Mouse (Mus musculus) midbrain, embryonic 14.5 days (tissue): Measurements from ENCODE around the gene Cdk14. TPM values are rescaled to one million over a fixed set of nuclear protein-coding genes. Genes with fewer than 3 reads are reported as not detected.

Experiments used
- ATAC-seq: fragments of 200-750 bp; cut with Nextera tagmentation; 2 replicates; pipeline ENCODE4 v1.8.0; 2017; ENCODE audit warnings: moderate number of reproducible peaks, moderate library complexity; ENCODE audit not compliant: low FRiP score, low TSS enrichment
- DNase-seq: peaks from one replicate; pipeline ENCODE4 v3.0.0-alpha.2; 2015
- H3K27ac ChIP-seq: fragments of 300-500 bp; sonication (generic); replicated peaks from 2 replicates; pipeline ENCODE4 v1.5.1; 2014; ENCODE audit warnings: mild to moderate bottlenecking, low read depth, low read length, moderate library complexity
- H3K27me3 ChIP-seq: fragments of 300-500 bp; sonication (generic); 2 replicates; pipeline ENCODE4 v1.6.1; 2014; ENCODE audit warnings: low read length, control low read depth, mixed read lengths; ENCODE audit not compliant: control insufficient read depth, insufficient read depth
- H3K36me3 ChIP-seq: fragments of 300-500 bp; sonication (generic); 2 replicates; pipeline ENCODE4 v1.6.1; 2014; ENCODE audit warnings: low read length, control low read depth; ENCODE audit not compliant: control insufficient read depth, insufficient read depth
- H3K4me1 ChIP-seq: fragments of 300-500 bp; sonication (generic); 2 replicates; pipeline ENCODE4 v1.6.1; 2014; ENCODE audit warnings: mild to moderate bottlenecking, antibody characterized with exemption, low read length, control low read depth; ENCODE audit not compliant: control insufficient read depth, insufficient read depth
- H3K4me2 ChIP-seq: fragments of 300-500 bp; sonication (generic); 2 replicates; pipeline ENCODE4 v1.6.1; 2014; ENCODE audit warnings: mild to moderate bottlenecking, low read length, moderate library complexity
- H3K4me3 ChIP-seq: fragments of 300-500 bp; sonication (generic); replicated peaks from 2 replicates; pipeline ENCODE4 v1.5.1; 2014; ENCODE audit warnings: low read depth, low read length
- H3K9ac ChIP-seq: fragments of 300-500 bp; sonication (generic); replicated peaks from 2 replicates; pipeline ENCODE4 v1.6.1; 2014; ENCODE audit warnings: mild to moderate bottlenecking, low read length, moderate library complexity
- H3K9me3 ChIP-seq: fragments of 300-500 bp; sonication (generic); 2 replicates; pipeline ENCODE4 v1.6.1; 2016; ENCODE audit warnings: low read length, control low read depth, mixed read lengths; ENCODE audit not compliant: control insufficient read depth
- WGBS: fragments of 180-500 bp; shearing (Covaris S2); extraction: QIAGEN DNeasy Blood & Tissue Kit; methylation state at CpG from one replicate; pipeline ENCODE4 v1.1.7; 2014; 5-methylcytosine and 5-hydroxymethylcytosine counted together
- polyA plus RNA-seq: library from polyadenylated mRNA; unstranded; fragments of >200 nt; fragmentation: Nextera tagmentation; extraction: Ambion mirVana; gene quantifications from 2 replicates; pipeline ENCODE4 v1.2.1, GENCODE M21; 2014

Gene Cdk14
- polyA plus RNA-seq, 1 experiment from 2014 or later = 54.0 TPM

DNA sequence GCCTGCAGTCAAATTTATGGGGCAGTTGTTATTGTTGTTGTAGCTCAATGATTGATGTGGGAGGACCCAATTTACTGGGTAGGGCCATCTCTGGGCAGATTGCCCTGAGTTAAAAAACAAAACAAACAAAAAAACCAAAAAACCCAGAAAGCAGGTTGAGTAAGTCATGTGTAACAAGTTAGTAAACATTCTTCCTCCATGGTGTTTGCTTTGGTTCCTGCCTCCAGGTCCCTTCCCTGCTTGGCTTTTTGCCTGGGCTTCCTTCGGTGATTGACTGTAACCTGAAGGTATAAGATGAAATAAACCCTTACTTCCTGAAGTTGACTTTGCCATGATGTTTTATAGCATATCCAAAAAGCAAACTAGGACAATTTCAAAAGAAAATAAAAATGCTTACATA lies 377.4 kb downstream of the Cdk14 start:
- 94% methylated on average over 1 of the region's 1 CpGs for WGBS
- peaks cover 11% of the 10 kb centered on the region; the same call in 1 of the 2 replicates for H3K4me1 ChIP-seq
- H3K27ac ChIP-seq = no peak overlapping the region
- no peak overlapping the region for H3K4me3 ChIP-seq
- no peaks in the 10 kb centered on the region for H3K36me3 ChIP-seq
- ATAC-seq = no peak
- no peak overlapping the region for H3K4me2 ChIP-seq
- H3K9me3 ChIP-seq = no peaks in the 10 kb centered on the region
- no peaks in the 10 kb centered on the region for H3K27me3 ChIP-seq
- no peak overlapping the region for H3K9ac ChIP-seq
- DNase-seq = no peak

DNA sequence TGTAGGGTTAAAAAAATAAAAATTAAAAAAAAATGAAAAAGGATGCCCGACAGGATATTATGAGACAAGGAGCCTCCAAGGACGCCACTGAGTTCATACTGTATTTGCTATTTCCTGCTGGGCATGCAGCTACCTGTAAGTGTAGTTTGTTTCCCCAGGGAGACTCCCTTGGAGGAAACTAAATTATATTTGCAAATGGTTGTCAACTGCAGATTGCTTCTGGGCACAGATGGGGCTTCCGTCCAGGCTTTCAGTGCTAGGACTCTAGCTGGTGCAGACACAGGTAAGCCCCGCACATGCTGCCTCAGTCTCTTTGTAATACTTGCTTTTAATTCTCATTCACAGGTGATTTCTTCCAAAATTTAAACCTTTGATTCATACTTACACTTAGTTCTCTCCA lies 378.6 kb downstream of the Cdk14 start:
- peak; percentile 58 for DNase-seq
- Histone ChIP-seq H3K27me3 (no peaks in the 10 kb centered on the region), H3K36me3 (no peaks in the 10 kb centered on the region), H3K9ac (no peak overlapping the region), H3K4me1 (peaks cover 11% of the 10 kb centered on the region; the same call in 1 of the 2 replicates), H3K9me3 (no peaks in the 10 kb centered on the region), H3K27ac (no peak overlapping the region), H3K4me3 (no peak overlapping the region), H3K4me2 (no peak overlapping the region)
- 48% methylated on average over 4 of the region's 4 CpGs for WGBS
- ATAC-seq = no peak

DNA sequence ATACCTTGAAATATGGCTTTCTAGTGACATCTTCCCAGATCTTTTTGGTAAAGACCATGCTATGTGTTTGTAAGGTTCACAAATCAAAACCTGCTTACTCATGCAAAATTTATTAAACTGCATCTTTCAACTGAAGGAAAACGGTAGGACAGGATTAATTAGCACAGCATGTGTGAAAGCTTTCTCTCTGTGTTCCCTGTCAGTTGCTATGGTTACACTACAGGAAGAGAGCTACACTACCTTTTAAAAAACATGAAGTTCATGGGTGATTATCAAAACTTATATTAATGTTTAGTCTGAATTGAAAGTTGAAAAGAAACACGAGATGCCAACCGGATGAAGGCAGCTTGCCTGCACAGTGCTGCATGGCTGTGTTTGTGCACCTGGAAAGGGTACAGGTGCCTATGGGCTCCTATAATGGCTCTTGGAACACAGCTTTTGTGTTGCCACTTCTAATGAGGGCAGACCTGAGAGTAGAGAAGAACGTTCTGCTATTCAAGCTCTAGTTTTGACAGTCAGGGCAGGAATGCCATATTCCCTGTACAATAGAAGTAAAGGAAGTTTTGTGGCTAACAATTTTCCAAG lies 380.3 kb downstream of the Cdk14 start:
- no peak overlapping the region for H3K9ac ChIP-seq
- no peak overlapping the region for H3K4me2 ChIP-seq
- H3K27ac ChIP-seq = no peak overlapping the region
- no peak overlapping the region for H3K4me3 ChIP-seq
- H3K4me1 ChIP-seq = peaks cover 11% of the 10 kb centered on the region; the same call in 1 of the 2 replicates
- no peaks in the 10 kb centered on the region for H3K36me3 ChIP-seq
- H3K9me3 ChIP-seq = no peaks in the 10 kb centered on the region
- WGBS = 30% methylated on average over 4 of the region's 4 CpGs
- DNase-seq (peak; percentile 46), ATAC-seq (peak; percentile 27; the same call in 1 of the 2 replicates)
- no peaks in the 10 kb centered on the region for H3K27me3 ChIP-seq

DNA sequence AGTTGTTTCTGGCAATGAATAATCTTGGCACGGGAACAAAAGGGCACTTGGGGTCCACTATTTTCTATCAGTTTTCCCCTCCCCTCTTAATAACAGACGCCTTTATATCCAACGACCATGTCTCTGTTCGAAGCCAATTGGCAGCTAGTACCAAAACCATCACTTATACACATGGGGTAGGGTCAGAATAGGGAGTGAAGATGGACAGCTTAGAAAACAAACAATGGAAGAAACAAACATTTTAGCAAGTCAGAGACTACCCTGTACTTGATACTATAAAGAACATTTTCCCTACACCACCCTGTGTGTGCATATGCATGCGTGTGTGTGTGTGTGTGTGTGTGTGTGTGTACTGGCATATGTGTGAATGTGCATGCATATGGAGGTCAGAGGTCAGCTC lies 386.7 kb downstream of the Cdk14 start:
- peak; percentile 31; the same call in 1 of the 2 replicates for ATAC-seq
- no peaks in the 10 kb centered on the region for H3K36me3 ChIP-seq
- DNase-seq = no peak
- H3K9me3 ChIP-seq = no peaks in the 10 kb centered on the region
- H3K4me3 ChIP-seq = no peak overlapping the region
- 52% methylated on average over 5 of the region's 5 CpGs for WGBS
- H3K27ac ChIP-seq = no peak overlapping the region
- H3K27me3 ChIP-seq = no peaks in the 10 kb centered on the region
- H3K9ac ChIP-seq = no peak overlapping the region
- H3K4me2 ChIP-seq = no peak overlapping the region
- H3K4me1 ChIP-seq = peaks cover 7% of the 10 kb centered on the region; the same call in 1 of the 2 replicates

DNA sequence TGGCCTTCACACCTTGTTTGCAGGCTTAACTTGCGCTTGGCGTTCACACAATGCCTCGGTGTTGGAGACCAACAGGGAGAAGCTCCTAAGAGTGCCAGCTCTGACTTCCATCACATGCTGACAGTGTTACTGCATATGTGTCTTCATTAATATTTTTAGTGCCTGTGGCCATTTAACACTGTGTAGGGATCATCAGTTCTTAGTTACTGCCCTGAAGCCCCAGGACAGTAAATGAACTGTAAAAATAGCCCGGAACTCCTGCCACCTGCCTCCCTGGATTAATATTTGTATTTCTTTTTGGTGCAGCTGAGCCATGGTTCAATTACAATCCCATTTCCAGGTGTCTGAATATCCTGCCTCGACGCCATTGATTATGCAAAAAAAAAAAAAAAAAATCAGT lies 387.3 kb downstream of the Cdk14 start:
- ATAC-seq = peak; percentile 60; the same call in 1 of the 2 replicates
- peak overlapping the region; percentile 64 for H3K27ac ChIP-seq
- no peak overlapping the region for H3K9ac ChIP-seq
- H3K27me3 ChIP-seq = no peaks in the 10 kb centered on the region
- H3K9me3 ChIP-seq = no peaks in the 10 kb centered on the region
- no peaks in the 10 kb centered on the region for H3K36me3 ChIP-seq
- no peak for DNase-seq
- no peak overlapping the region for H3K4me2 ChIP-seq
- H3K4me3 ChIP-seq = no peak overlapping the region
- peaks cover 7% of the 10 kb centered on the region; the same call in 1 of the 2 replicates for H3K4me1 ChIP-seq
- WGBS = 39% methylated on average over 6 of the region's 6 CpGs

DNA sequence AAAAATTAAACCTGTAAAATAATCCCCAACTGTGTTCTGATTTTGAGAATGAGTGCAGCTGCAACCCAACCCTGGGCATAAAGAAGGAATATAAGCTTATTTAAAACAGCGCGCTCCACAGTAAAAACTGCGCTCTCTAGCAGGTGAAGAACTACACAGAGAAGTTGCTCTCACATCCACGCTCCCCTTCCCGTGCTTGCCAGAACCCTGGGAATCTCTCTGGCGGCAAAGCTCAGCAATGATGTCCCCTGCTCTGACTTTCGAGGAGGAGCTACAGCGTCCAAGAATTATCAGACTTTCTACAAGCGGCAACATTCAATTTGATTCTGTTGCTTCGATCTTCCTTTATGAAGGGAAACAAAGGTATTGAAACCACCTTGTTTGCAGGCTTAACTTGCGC lies 387.7 kb downstream of the Cdk14 start:
- no peak overlapping the region for H3K4me2 ChIP-seq
- peaks cover 7% of the 10 kb centered on the region; the same call in 1 of the 2 replicates for H3K4me1 ChIP-seq
- H3K27me3 ChIP-seq = no peaks in the 10 kb centered on the region
- DNase-seq (peak; percentile 48), ATAC-seq (no peak)
- 73% methylated on average over 11 of the region's 11 CpGs for WGBS
- H3K9me3 ChIP-seq = no peaks in the 10 kb centered on the region
- H3K4me3 ChIP-seq = no peak overlapping the region
- H3K36me3 ChIP-seq = no peaks in the 10 kb centered on the region
- peak overlapping the region; percentile 64 for H3K27ac ChIP-seq
- H3K9ac ChIP-seq = no peak overlapping the region

DNA sequence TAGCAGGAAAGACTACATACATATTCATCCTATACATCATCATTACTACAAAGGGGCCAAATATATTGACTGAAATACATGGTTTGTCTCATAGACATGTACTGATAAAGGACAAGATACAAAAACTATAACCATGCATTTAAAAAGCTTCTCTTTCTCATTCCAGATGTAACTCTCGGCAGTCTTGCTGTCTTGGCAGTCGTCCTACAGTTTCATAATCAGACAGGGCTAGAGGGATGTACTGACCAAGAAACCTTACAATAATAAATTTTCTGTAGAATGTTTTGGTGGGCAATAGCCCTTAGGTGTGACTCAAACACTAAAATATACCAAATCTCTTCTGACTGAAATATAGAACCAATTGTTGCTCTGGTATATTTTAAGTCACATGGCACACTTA lies 389.7 kb downstream of the Cdk14 start:
- H3K36me3 ChIP-seq = no peaks in the 10 kb centered on the region
- ATAC-seq = no peak

DNA sequence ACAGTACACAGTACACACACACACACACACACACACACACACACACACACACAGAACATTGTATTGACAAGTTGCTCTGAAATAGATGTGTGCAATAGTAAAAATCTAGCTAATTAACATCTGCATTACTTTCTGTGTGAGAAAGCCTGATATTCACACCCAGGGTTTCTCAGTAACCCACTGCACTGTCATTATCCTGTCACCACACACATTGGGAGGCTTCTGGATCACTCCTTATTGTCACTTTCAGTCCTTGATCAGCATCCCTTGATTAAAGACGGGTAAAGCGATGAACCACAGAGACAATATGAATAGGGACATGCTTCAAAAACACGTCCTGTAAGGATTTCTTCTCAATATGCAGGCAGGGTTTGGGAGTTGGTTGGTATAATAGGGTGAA lies 401.2 kb downstream of the Cdk14 start:
- no peaks in the 10 kb centered on the region for H3K4me1 ChIP-seq
- ATAC-seq (no peak), DNase-seq (no peak)
- 62% methylated on average over 3 of the region's 3 CpGs for WGBS
- H3K9ac ChIP-seq = no peak overlapping the region
- H3K9me3 ChIP-seq = no peaks in the 10 kb centered on the region
- H3K4me3 ChIP-seq = no peak overlapping the region
- no peaks in the 10 kb centered on the region for H3K36me3 ChIP-seq
- H3K27me3 ChIP-seq = no peaks in the 10 kb centered on the region
- H3K27ac ChIP-seq = no peak overlapping the region
- H3K4me2 ChIP-seq = no peak overlapping the region

More for the DNA sequence above, 389.7 kb downstream of the Cdk14 start:
- Histone ChIP-seq H3K4me2 (no peak overlapping the region), H3K4me1 (peaks cover 7% of the 10 kb centered on the region; the same call in 1 of the 2 replicates), H3K4me3 (no peak overlapping the region), H3K9me3 (no peaks in the 10 kb centered on the region), H3K27me3 (no peaks in the 10 kb centered on the region), H3K9ac (no peak overlapping the region), H3K27ac (no peak overlapping the region)
- DNase-seq = no peak
- 94% methylated on average over 2 of the region's 2 CpGs for WGBS

DNA sequence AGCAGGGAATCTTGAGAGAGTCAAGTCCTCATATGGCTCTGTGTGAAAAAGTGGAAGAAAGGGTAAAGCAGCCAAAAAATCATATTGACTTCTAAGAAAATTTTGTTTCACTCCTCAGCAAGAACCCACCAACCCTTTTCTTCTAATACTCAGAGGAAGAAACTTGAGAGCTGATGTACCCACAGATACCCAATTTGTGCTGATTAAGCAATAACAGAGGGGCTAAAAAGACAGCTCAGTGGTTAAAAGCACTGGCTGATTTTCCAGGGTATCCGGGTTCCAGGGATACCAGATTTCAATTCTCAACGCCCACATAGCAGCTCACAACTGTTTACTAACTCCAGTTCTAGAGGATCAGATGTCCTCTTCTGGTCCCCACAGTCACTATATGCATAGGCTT lies 401.9 kb downstream of the Cdk14 start:
- Histone ChIP-seq H3K4me3 (no peak overlapping the region), H3K4me1 (no peaks in the 10 kb centered on the region), H3K9ac (no peak overlapping the region), H3K9me3 (no peaks in the 10 kb centered on the region), H3K27me3 (no peaks in the 10 kb centered on the region), H3K27ac (no peak overlapping the region), H3K4me2 (no peak overlapping the region), H3K36me3 (no peaks in the 10 kb centered on the region)
- WGBS = 77% methylated on average over 2 of the region's 2 CpGs
- no peak for DNase-seq
- no peak for ATAC-seq
